Mouse (Mus musculus) brown adipose tissue, adult 24 weeks (tissue): ENCODE measurements at regions not wholly inside any gene's neighbourhood (a gene's known extent, or its start where the extent isn't known, plus 50 kb on each side); places are given as distances from the start of the nearest gene placed in this dataset.

Experiments used
- H3K27ac ChIP-seq: fragments of 200-500 bp; replicated peaks from 2 replicates; pipeline ENCODE4 v1.5.1; 2012; ENCODE audit warnings: low read depth, mild to moderate bottlenecking, low read length
- H3K4me1 ChIP-seq: fragments of 200-500 bp; 2 replicates; pipeline ENCODE4 v1.6.1; 2012; ENCODE audit warnings: low read length, mixed read lengths; ENCODE audit not compliant: control insufficient read depth, insufficient read depth, insufficient read length
- H3K4me3 ChIP-seq: fragments of 200-500 bp; 2 replicates; pipeline ENCODE4 v1.5.1; 2012; ENCODE audit warnings: low read depth, mild to moderate bottlenecking, low read length, moderate library complexity; ENCODE audit not compliant: insufficient read depth

DNA sequence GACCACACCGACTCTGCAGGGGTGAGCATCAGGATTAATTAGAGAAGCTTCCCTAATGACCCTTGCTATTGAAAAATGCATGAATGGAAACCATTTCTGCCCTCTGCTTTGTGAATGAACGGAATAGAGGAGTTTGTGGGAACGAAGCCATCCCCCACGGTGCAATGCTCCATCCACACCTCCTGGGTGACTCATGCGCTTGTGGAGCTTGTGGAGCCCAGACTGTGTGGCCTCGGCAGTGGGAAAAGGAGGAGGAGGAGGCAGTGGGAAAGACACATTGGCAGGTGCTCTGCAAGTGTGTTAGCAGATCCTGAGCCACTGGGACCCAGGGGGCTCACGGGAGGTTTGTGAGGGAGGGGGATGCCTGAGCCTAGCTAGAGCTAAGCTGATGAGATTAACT lies 251.9 kb downstream of the Abcc12 start:
- Histone ChIP-seq H3K27ac (no peak overlapping the region), H3K4me1 (peaks cover 7% of the 10 kb centered on the region; the same call in 1 of the 2 replicates), H3K4me3 (no peak overlapping the region)

DNA sequence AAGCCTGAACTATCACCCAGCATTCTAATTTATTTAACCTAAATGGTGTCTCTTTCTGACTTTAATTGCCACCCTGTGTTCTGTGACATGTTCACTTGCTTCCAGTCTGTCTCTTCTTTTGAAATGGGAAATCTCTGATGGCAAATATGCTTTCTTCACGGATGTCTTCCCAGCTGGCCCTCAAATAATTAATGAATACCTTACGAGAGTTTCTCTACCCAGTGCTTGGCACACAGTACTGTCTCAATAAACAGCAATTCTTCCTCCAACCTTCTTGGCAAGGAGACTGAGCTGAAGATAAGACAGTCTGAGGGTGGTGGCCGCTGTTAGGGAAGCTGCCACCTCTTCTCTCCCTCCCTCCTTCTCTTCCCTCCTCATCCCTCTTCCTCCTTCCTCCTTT lies 252.5 kb downstream of the Abcc12 start:
- H3K27ac ChIP-seq, result no peak overlapping the region
- H3K4me1 ChIP-seq, result peaks cover 7% of the 10 kb centered on the region; the same call in 1 of the 2 replicates
- no peak overlapping the region for H3K4me3 ChIP-seq

DNA sequence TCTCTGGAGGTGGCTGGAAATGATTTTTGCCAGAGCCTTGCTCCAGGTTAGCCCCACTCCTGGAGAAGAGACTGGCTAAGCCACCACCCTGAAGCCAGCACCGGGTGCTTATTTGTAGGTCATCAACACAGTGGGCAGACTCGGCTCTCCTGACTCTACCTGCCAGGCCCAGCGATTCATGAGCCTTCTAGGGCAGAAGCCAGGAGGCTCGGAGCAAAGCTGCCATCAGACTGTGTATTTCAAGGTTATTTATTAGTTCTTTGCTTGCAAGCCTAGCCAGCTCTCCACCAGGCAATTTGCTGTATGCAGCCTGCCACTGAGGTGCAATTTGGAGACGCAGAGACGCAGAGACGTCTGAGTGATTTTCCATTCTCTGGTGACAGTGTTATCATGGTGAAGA lies 255.4 kb downstream of the Abcc12 start:
- H3K27ac ChIP-seq, result no peak overlapping the region

DNA sequence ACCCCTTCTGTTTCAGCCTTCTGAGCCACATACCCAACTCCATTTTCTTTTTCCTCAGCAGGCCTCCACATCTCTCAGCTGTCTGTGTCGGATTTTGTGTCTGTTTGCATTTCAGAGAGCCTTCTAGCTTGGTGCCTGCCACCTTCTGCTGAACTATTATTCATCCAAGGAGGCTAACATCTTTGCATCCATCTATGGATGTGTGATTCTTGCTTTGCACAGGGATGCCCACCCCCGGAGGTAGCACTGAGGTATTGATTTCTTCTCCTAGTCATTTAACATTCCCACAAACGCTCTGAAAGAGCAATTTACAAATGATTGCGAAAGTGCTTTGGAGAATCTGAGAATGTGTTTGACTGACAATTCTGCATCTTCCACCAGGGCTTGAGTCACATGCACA lies 255.9 kb downstream of the Abcc12 start:
- Histone ChIP-seq H3K4me3 (no peak overlapping the region), H3K4me1 (peaks cover 7% of the 10 kb centered on the region; the same call in 1 of the 2 replicates), H3K27ac (no peak overlapping the region)

More for the DNA sequence above, 255.4 kb downstream of the Abcc12 start:
- no peak overlapping the region for H3K4me3 ChIP-seq
- H3K4me1 ChIP-seq, result peaks cover 7% of the 10 kb centered on the region; the same call in 1 of the 2 replicates

DNA sequence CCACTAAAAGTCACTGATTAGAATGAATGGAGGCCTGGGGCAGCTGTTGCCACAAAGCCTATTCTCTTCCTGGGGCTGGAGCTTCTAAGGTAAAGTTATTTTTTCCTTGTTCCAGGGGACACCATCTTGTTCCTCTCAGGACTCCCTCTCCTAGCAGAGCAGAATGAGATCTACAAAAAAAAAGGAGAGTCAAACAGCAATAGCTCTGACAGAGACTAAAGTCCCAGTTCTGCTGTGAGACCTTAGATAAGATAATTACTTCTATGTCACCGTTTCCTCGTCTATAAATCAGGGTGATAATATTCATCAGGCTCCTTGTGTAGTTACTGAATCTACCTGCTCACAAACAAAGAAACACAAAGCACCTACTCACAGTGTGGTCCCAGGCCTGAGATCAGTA lies 256.7 kb downstream of the Abcc12 start:
- Histone ChIP-seq H3K27ac (no peak overlapping the region), H3K4me3 (no peak overlapping the region), H3K4me1 (peaks cover 6% of the 10 kb centered on the region; the same call in 1 of the 2 replicates)

DNA sequence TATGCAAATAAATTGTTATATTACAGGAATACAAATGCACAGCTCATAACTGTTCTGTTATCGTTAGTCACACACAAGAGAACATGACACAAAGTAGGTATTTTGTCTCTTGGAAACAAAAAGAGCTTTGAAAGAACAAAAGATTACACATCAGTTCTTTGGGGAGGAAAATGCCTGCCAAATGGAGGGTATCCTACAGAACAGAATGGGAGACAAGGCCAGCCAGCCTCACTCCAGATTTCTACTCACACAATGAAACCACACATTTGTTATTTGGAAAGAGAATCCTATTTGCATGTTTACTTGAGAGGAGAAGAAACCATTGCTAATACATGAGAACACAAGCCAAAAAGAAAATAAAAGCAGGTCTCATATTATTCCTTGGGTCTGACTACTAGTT lies 258.0 kb downstream of the Abcc12 start:
- Histone ChIP-seq H3K27ac (no peak overlapping the region), H3K4me3 (no peak overlapping the region), H3K4me1 (no peaks in the 10 kb centered on the region)

DNA sequence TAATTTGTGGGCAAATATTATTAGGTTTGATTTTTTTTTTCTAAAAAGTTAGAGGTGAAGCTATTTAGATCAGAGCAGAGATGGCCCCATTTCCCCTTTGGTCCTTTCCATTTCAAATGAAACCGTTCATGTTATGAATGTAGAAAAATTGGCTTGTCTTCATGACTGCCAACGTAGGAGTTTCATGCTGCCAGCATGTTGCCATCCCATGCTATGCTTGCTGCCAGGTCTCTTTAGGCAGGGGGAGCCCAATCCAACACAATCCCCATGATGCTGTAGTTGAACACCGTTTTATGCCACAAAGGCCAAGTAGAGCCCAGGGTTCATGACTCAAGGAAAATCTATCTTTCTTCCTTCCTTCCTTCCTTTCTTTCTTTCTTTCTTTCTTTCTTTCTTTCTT lies 259.5 kb downstream of the Abcc12 start:
- Histone ChIP-seq H3K4me1 (no peaks in the 10 kb centered on the region), H3K4me3 (no peak overlapping the region), H3K27ac (no peak overlapping the region)

DNA sequence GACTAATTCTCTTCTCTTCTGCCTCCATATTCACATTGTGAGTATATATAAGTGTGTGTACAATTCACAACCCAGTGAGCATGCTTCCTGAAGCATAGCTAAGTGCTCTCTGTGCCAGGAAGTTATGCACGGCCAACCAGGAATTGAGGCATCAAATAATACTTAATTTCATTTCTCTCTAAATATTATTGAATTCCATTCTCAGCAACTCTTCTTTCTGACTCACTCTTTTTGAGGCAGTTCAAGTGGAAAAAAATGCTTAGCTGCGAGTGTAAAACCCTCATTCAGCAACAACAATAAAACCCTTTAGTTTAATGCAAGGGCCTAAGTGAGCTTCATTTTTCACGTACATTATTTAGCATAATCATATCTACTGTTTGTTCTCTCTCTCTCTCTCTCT lies 262.0 kb downstream of the Abcc12 start:
- Histone ChIP-seq H3K4me3 (no peak overlapping the region), H3K27ac (no peak overlapping the region), H3K4me1 (no peaks in the 10 kb centered on the region)

DNA sequence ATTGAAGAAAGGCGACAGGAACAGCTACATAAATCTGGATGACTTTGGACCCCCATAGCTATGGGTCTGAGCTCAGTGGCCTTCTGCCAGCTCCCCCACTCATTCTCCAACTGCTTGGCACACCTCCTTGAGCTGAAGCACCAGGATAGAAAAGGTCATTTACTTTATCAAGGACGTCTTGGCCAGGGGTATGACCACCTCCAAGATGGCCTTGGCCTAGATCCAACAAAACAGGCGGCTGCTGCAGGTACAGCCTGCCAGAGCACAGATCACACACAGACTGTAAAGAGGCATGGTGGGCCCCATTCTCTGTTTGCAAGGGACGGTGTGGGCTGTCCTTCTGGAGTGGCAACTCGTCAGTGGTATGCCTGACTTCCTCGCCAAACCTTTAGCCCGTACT lies 264.2 kb downstream of the Abcc12 start:
- Histone ChIP-seq H3K4me3 (no peak overlapping the region), H3K4me1 (no peaks in the 10 kb centered on the region), H3K27ac (no peak overlapping the region)

DNA sequence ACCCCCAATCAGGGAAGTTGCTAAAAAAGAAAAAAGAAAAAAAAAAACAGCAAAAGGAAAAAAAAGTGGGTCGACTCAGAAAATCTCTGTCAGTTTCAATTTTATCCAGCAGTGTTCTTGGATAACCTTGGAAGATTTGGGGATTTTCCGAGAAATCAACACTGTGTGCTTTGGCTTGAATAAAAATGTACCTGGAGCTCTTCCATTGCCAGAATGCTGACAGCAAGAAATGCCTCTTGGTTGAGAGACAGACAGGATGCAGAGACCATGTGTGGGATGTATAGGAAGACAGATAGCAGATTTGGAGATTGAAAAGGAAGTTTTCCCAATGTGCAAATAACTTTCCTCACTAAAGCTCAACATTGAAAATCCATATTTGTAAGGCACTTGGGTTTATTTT lies 271.0 kb downstream of the Abcc12 start:
- H3K27ac ChIP-seq, result no peak overlapping the region
- peaks cover 2% of the 10 kb centered on the region; the same call in 1 of the 2 replicates for H3K4me1 ChIP-seq
- no peak overlapping the region for H3K4me3 ChIP-seq

DNA sequence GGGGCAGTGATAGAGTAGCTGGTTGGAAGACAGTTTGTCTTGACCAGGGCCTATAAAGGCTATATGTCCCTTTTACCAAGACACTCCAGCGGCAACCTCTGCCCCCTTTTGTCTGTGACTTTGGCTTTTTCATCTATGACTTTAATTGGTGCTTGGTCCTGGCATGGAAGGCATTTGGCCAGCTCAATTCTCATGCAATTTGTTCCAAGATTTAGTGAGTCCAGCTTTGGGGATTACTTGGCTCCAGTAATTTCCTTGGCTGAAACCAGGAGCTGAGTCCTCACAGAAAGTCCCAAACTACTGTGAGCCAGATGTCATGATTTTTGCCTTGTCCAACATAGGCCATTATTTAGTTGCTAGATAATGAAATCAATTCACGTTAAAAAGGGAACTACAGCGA lies 273.1 kb downstream of the Abcc12 start:
- Histone ChIP-seq H3K27ac (no peak overlapping the region; the same call in 1 of the 2 replicates), H3K4me3 (no peak overlapping the region), H3K4me1 (peaks cover 2% of the 10 kb centered on the region; the same call in 1 of the 2 replicates)

DNA sequence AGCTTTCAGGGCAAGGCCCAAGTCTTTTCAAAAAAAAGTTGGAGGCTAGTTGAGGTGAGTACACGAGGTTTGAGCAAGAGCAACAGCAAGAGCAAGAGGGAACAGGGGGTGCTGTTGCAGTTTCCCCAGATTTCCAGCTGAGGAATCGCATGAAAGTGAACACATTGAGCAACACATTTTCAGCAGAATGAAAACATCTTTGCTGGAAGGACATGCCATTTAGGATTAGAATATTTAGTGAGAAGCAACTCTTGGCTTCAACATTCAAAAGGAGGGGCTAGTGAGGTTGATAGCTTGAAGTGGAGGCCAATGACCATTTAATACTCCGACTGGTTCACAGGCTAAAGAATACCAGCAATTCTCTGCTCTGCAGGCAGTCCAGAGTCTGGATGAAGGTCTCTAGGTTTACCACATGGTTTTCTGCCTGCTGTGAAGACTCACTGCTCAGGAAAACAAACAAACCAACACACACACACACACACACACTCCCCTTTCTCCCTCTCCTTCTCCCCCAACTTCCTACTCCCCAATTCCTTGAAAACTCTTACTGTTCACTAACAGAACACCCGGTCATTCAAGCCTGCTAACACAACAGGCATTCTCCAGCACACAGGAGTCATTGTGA lies 278.5 kb downstream of the Abcc12 start:
- H3K4me3 ChIP-seq, result no peak overlapping the region
- H3K4me1 ChIP-seq, result no peaks in the 10 kb centered on the region
- 0 out of 2 replicates have a peak overlapping the region, but pooled peaks have one; percentile 13 for H3K27ac ChIP-seq

DNA sequence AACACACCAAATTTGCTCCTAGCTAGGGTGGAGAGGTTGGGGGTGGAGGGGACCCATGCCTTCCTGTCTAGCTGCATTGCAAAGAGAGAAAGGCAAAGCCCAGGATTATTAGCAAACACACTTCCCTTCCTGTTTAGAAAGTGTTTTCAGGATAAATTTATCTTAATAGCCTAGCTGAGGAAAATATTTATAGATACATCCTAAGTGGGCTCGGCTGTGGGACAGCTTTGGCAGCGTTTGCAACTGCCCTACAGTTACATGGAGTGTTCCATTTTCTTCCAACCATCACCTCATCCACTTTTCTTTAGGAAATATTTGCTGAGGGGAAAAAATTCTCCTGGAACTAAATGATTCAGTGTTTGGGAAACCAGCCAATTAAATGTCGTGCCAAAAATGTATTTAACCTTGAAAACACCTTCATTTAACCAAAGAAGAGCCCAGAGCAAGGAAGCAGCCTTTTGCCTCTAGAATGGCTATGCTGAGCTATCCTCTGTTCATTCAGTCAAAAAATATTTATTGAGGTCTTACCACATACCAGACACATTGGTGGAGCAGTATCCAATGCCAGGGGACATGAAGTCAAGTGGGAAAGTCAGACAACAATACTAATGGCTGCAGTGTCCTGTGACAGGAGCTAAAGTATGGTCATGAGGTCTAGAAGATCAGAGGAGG lies 291.6 kb downstream of the Abcc12 start:
- H3K4me1 ChIP-seq, result no peaks in the 10 kb centered on the region
- H3K4me3 ChIP-seq, result no peak overlapping the region
- no peak overlapping the region for H3K27ac ChIP-seq

DNA sequence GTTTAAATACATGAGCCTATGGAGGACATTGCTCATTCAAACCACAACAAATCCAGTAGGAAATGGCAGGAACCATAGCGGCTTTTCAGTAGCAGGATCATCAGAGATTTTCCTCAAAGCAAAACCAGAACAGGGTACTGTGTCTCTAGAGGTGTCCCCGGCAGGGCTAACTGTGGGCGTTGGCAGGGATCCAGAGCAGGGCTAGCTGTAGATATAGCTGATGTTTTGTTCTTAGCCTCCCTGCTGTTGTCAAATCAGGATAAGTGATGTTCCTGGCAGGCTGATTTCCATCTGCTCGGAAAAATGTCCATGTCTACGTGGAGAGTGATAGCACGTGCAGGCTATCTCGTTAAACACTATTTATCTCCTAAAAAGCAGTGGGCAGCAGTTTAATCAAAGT lies 297.6 kb downstream of the Abcc12 start:
- Histone ChIP-seq H3K27ac (no peak overlapping the region), H3K4me3 (no peak overlapping the region), H3K4me1 (no peaks in the 10 kb centered on the region)

DNA sequence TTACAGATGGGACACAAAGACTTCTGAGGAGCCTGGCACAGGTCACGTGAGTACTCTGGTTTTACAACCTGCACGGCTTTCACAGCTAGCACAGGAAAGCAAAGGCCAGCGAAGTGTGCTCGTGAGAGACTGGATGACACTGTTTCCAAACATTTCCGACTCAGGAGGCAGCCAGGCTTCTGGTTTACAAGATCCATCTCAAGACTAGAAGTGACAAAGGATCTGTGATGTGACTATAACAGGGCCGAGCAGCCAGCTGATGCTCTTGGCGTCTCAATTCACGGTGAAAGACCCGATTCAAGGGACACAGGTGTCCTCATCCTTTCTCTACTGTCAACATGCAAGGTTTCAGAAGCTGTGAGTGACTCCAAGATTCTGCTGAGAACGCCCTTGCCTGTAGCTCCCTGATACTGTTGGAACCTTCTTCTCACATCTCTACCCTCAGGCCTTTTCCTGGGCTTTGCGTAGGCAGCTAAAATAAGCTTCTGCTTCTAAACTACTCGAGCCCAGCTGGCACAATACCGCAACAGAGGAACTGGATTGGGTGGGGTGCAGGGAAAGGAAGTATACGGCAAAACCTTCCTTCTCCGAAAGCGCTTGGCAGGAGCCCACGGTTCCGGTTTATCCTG lies 300.3 kb downstream of the Abcc12 start:
- no peaks in the 10 kb centered on the region for H3K4me1 ChIP-seq
- H3K4me3 ChIP-seq, result no peak overlapping the region
- no peak overlapping the region for H3K27ac ChIP-seq

DNA sequence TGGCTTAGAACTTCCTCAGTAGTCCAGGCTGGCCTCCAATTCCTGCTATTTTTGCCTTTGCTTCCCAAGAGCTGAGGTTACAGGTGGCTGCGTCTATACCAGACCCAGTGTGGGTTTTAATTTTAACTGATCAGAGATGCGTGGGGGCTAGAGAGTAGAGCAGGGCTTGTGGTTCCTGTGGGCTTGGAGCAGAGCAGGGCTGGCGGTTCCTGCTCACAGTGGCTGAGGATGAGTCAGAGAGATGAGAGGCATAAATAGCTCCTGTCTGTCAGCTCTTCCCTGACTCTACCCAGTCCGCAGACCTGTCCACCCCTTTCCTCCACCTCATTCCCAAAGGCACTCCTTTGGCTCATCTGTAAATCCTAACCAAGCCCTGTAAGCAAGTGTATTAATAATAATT lies 304.8 kb downstream of the Abcc12 start:
- no peak overlapping the region for H3K27ac ChIP-seq
- no peaks in the 10 kb centered on the region for H3K4me1 ChIP-seq
- no peak overlapping the region for H3K4me3 ChIP-seq
